Mouse (Mus musculus) erythroblast, embryonic 14.5 days (primary cell): ENCODE measurements around the gene Fgb. TPM values are rescaled to one million over a fixed set of nuclear protein-coding genes. Genes with fewer than 3 reads are reported as not detected.

Source experiments
- H3K27me3 ChIP-seq: 2 replicates; pipeline ENCODE4 v1.6.1; 2012; ENCODE audit warnings: inconsistent platforms; ENCODE audit not compliant: control insufficient read depth
- H3K36me3 ChIP-seq: 2 replicates; pipeline ENCODE4 v1.6.1; 2012; ENCODE audit warnings: mild to moderate bottlenecking, inconsistent platforms; ENCODE audit not compliant: control insufficient read depth
- H3K4me1 ChIP-seq: 2 replicates; pipeline ENCODE4 v1.6.1; 2012; ENCODE audit warnings: inconsistent platforms; ENCODE audit not compliant: control insufficient read depth
- H3K4me3 ChIP-seq: replicated peaks from 2 replicates; pipeline ENCODE3; 2012; ENCODE audit warnings: moderate library complexity, mild to moderate bottlenecking, inconsistent platforms
- H3K9me3 ChIP-seq: 2 replicates; pipeline ENCODE4 v1.6.1; 2012; ENCODE audit warnings: low read length, inconsistent platforms, mixed read lengths; ENCODE audit not compliant: control insufficient read depth
- GATA1 ChIP-seq: IDR thresholded peaks from 2 replicates; pipeline ENCODE4 v1.6.1; 2012; ENCODE audit warnings: low read length, inconsistent platforms, mixed read lengths
- TAL1 ChIP-seq: IDR thresholded peaks from 3 replicates; pipeline ENCODE4 v1.6.1; 2012; ENCODE audit warnings: low read length, inconsistent platforms, mixed read lengths
- polyA plus RNA-seq: library from polyadenylated mRNA; stranded (reverse); fragments of >175 nt; gene quantifications from 2 replicates; pipeline ENCODE4 v1.2.3, GENCODE M21; 2012

Gene Fgb
- polyA plus RNA-seq, 1 experiment, result 0.03 TPM

GRCm38 (mm10) chr3:82999995-83000394 is 49.7 kb downstream of the Fgb start:
- Histone ChIP-seq H3K36me3 (no peaks in the 10 kb centered on the region), H3K4me3 (no peak overlapping the region), H3K27me3 (no peaks in the 10 kb centered on the region), H3K4me1 (no peaks in the 10 kb centered on the region), H3K9me3 (no peaks in the 10 kb centered on the region)
- TF ChIP-seq GATA1 (no peak), TAL1 (no peak)

- Histone ChIP-seq H3K9me3 (no peaks in the 10 kb centered on the region), H3K4me3 (no peak overlapping the region), H3K4me1 (no peaks in the 10 kb centered on the region), H3K36me3 (no peaks in the 10 kb centered on the region), H3K27me3 (no peaks in the 10 kb centered on the region)
- no peak for TF ChIP-seq TAL1
- no peak for TF ChIP-seq GATA1
These were observed 50.7 kb downstream of the Fgb start for GRCm38 (mm10) chr3:82998772-82999463.

GRCm38 (mm10) chr3:82996656-82997055 is 53.0 kb downstream of the Fgb start:
- Histone ChIP-seq H3K9me3 (no peaks in the 10 kb centered on the region), H3K4me1 (no peaks in the 10 kb centered on the region), H3K4me3 (no peak overlapping the region), H3K36me3 (no peaks in the 10 kb centered on the region), H3K27me3 (no peaks in the 10 kb centered on the region)
- TF ChIP-seq GATA1 (no peak), TAL1 (no peak)

GRCm38 (mm10) chr3:82995368-82995767 is 54.3 kb downstream of the Fgb start:
- Histone ChIP-seq H3K27me3 (no peaks in the 10 kb centered on the region), H3K9me3 (no peaks in the 10 kb centered on the region), H3K36me3 (no peaks in the 10 kb centered on the region), H3K4me3 (no peak overlapping the region), H3K4me1 (no peaks in the 10 kb centered on the region)
- TF ChIP-seq TAL1, result no peak
- no peak for TF ChIP-seq GATA1

- no peak for TF ChIP-seq GATA1
- no peak for TF ChIP-seq TAL1
These were observed 56.7 kb downstream of the Fgb start for GRCm38 (mm10) chr3:82992956-82993355.

GRCm38 (mm10) chr3:82991963-82992362 is 57.7 kb downstream of the Fgb start:
- TF ChIP-seq TAL1 (no peak), GATA1 (no peak)
- Histone ChIP-seq H3K4me3 (no peak overlapping the region), H3K9me3 (no peaks in the 10 kb centered on the region), H3K4me1 (no peaks in the 10 kb centered on the region), H3K27me3 (no peaks in the 10 kb centered on the region), H3K36me3 (no peaks in the 10 kb centered on the region)

More at GRCm38 (mm10) chr3:82992956-82993355, 56.7 kb downstream of the Fgb start:
- H3K4me3 ChIP-seq, result no peak overlapping the region
- H3K9me3 ChIP-seq, result no peaks in the 10 kb centered on the region
- no peaks in the 10 kb centered on the region for H3K27me3 ChIP-seq
- no peaks in the 10 kb centered on the region for H3K36me3 ChIP-seq
- H3K4me1 ChIP-seq, result no peaks in the 10 kb centered on the region

Other genes starting within 250 kb of the Fgb start
- not detected in 2 replicates for gene Rbm46, start 173.4 kb downstream of the Fgb start, polyA plus RNA-seq
- not detected in 2 replicates for gene Lrat, start 145.9 kb downstream of the Fgb start, polyA plus RNA-seq
- gene Fgg, start 42.1 kb downstream of the Fgb start, polyA plus RNA-seq, result 0.06 TPM in 1 of 2 replicates, not detected in the other
- gene Fga, start 23.8 kb downstream of the Fgb start, polyA plus RNA-seq, result 0.16 and 0.37 TPM in 2 replicates
- 0.37 and 0.80 TPM in 2 replicates for gene Plrg1, start 5.7 kb upstream of the Fgb start, polyA plus RNA-seq
- under 0.01 TPM in 1 of 2 replicates, not detected in the other for gene Dchs2, start 78.1 kb upstream of the Fgb start, polyA plus RNA-seq